Mouse (Mus musculus) embryonic stem cell, embryonic (primary cell): ENCODE results near the gene Zfyve1.

ENCODE experiments used
- CTCF ChIA-PET, 4 experiments: fragments of 300-600 bp in 2 of 4; fragments of 350-600 bp in 2 of 4; sonication (Branson Sonifier 250); formaldehyde crosslinking; loops; one replicate each; lab custom pipeline; 2022; ENCODE audit warnings: inconsistent platforms in 2 of 4; lab: Charles Lee
- POLR2A ChIA-PET, 4 experiments: fragments of 300-600 bp in 2 of 4; fragments of 350-600 bp in 2 of 4; sonication (Branson Sonifier 250); formaldehyde crosslinking; loops; one replicate each; lab custom pipeline; 2022; ENCODE audit warnings: antibody characterized with exemption in 4 of 4, inconsistent platforms in 1 of 4; lab: Charles Lee

The Zfyve1 gene

GRCm38 (mm10) chr12:83596191-83596954 is 649 bp downstream of the Zfyve1 start:
- CTCF ChIA-PET: interaction anchor here in 3 of 4 experiments (0.6 to 1.3 kb wide), 12 partner anchors 9 to 174 kb away, joined by 3 to 6 read pairs (median 4); partner anchors contain the start of gene Dcaf4 (in 1 of the 3)
- POLR2A ChIA-PET: interaction anchor here (0.6 to 5.0 kb wide), 72 partner anchors 8 to 639 kb away, joined by 3 to 93 read pairs (median 5); partner anchors contain the start of genes Rbm25 (in 3 of the 4) and Psen1 (in 2 of the 4)

- ChIA-PET POLR2A (interaction anchor here in 3 of 4 experiments (0.7 to 5.0 kb wide), 13 partner anchors 8 to 61 kb away, joined by 3 to 58 read pairs (median 3); no protein-coding TSS in a partner anchor), CTCF (no interaction called here)
Observed at GRCm38 (mm10) chr12:83594454-83595040, 2.5 kb downstream of the Zfyve1 start.

GRCm38 (mm10) chr12:83591754-83592501 is 5.1 kb downstream of the Zfyve1 start:
- ChIA-PET CTCF (interaction anchor here in 1 of 4 experiments (0.6 kb wide), 1 partner anchor 28 kb away, joined by 4 read pairs; no protein-coding TSS in a partner anchor), POLR2A (interaction anchor here in 2 of 4 experiments (1.3 to 1.8 kb wide), 7 partner anchors 9 to 63 kb away, joined by 3 to 11 read pairs (median 4); no protein-coding TSS in a partner anchor)

GRCm38 (mm10) chr12:83586628-83587027 is 10.4 kb downstream of the Zfyve1 start:
- CTCF ChIA-PET: interaction anchor here in 1 of 4 experiments (0.9 kb wide), 1 partner anchor 9 kb away, joined by 3 read pairs; no protein-coding TSS in a partner anchor
- POLR2A ChIA-PET: interaction anchor here in 3 of 4 experiments (0.9 to 3.3 kb wide), 22 partner anchors 8 to 63 kb away, joined by 3 to 32 read pairs (median 4); partner anchors contain the start of genes Zfyve1 (in 2 of the 3) and Rbm25 (in 1 of the 3)

GRCm38 (mm10) chr12:83582747-83583146 is 14.3 kb downstream of the Zfyve1 start:
- ChIA-PET POLR2A (interaction anchor here in 3 of 4 experiments (0.6 to 5.7 kb wide), 24 partner anchors 8 to 1441 kb away, joined by 3 to 36 read pairs (median 5); partner anchors contain the start of genes Rbm25 (in 3 of the 3) and Zfyve1 (in 3 of the 3)), CTCF (interaction anchor here in 3 of 4 experiments (0.5 to 1.0 kb wide), 4 partner anchors 12 to 121 kb away, joined by 4 to 10 read pairs (median 6); no protein-coding TSS in a partner anchor)

GRCm38 (mm10) chr12:83582106-83582505 is 14.9 kb downstream of the Zfyve1 start:
- ChIA-PET POLR2A (interaction anchor here in 3 of 4 experiments (0.8 to 5.7 kb wide), 18 partner anchors 9 to 1706 kb away, joined by 3 to 36 read pairs (median 6); partner anchors contain the start of genes Rbm25 (in 3 of the 3), Zfyve1 (in 3 of the 3), Acyp1 (in 1 of the 3) and Zc2hc1c (in 1 of the 3)), CTCF (interaction anchor here in 1 of 4 experiments (0.6 kb wide), 2 partner anchors 12 to 192 kb away, joined by 4 read pairs; no protein-coding TSS in a partner anchor)

- CTCF ChIA-PET: interaction anchor here in 1 of 4 experiments (0.6 kb wide), 1 partner anchor 70 kb away, joined by 10 read pairs; no protein-coding TSS in a partner anchor
Observed at GRCm38 (mm10) chr12:83580283-83580682, 16.7 kb downstream of the Zfyve1 start.

GRCm38 (mm10) chr12:83578896-83579569 is 18.0 kb downstream of the Zfyve1 start:
- ChIA-PET POLR2A (interaction anchor here (0.5 to 5.7 kb wide), 46 partner anchors 8 to 113 kb away, joined by 3 to 49 read pairs (median 4); partner anchors contain the start of genes Zfyve1 (in 3 of the 4), Rbm25 (in 2 of the 4) and Dcaf4 (in 1 of the 4)), CTCF (interaction anchor here in 2 of 4 experiments (0.6 to 0.9 kb wide), 2 partner anchors 12 to 336 kb away, joined by 3 read pairs; no protein-coding TSS in a partner anchor)

More at GRCm38 (mm10) chr12:83580283-83580682, 16.7 kb downstream of the Zfyve1 start:
- POLR2A ChIA-PET: interaction anchor here in 3 of 4 experiments (0.6 to 5.7 kb wide), 18 partner anchors 11 to 113 kb away, joined by 3 to 49 read pairs (median 8); partner anchors contain the start of genes Rbm25 (in 2 of the 3), Zfyve1 (in 2 of the 3) and Dcaf4 (in 1 of the 3)

GRCm38 (mm10) chr12:83578356-83578755 is 18.7 kb downstream of the Zfyve1 start:
- ChIA-PET POLR2A (interaction anchor here in 3 of 4 experiments (0.7 to 5.7 kb wide), 44 partner anchors 9 to 110 kb away, joined by 3 to 49 read pairs (median 4); partner anchors contain the start of genes Zfyve1 (in 3 of the 3), Rbm25 (in 2 of the 3) and Dcaf4 (in 1 of the 3)), CTCF (interaction anchor here in 2 of 4 experiments (1.3 to 1.6 kb wide), 3 partner anchors 9 to 19 kb away, joined by 3 to 5 read pairs (median 5); partner anchors contain the start of gene Zfyve1 (in 1 of the 2))

- ChIA-PET POLR2A (interaction anchor here (0.5 to 5.0 kb wide), 48 partner anchors 8 to 583 kb away, joined by 3 to 49 read pairs (median 4); partner anchors contain the start of genes Rbm25 (in 2 of the 4) and Zfyve1 (in 2 of the 4)), CTCF (interaction anchor here (0.6 to 1.6 kb wide), 15 partner anchors 9 to 1669 kb away, joined by 3 to 10 read pairs (median 4); partner anchors contain the start of gene Zfyve1 (in 3 of the 4))
Observed at GRCm38 (mm10) chr12:83577445-83577844, 19.6 kb downstream of the Zfyve1 start.

GRCm38 (mm10) chr12:83572717-83573116 is 24.3 kb downstream of the Zfyve1 start:
- ChIA-PET CTCF (interaction anchor here in 1 of 4 experiments (0.6 kb wide), 1 partner anchor 8 kb away, joined by 3 read pairs; no protein-coding TSS in a partner anchor), POLR2A (interaction anchor here in 3 of 4 experiments (0.8 to 4.2 kb wide), 15 partner anchors 8 to 115 kb away, joined by 3 to 11 read pairs (median 4); partner anchors contain the start of genes Zfyve1 (in 2 of the 3) and Psen1 (in 1 of the 3))

- CTCF ChIA-PET: interaction anchor here in 2 of 4 experiments (0.6 to 0.9 kb wide), 2 partner anchors 13 to 74 kb away, joined by 3 to 4 read pairs; no protein-coding TSS in a partner anchor
- POLR2A ChIA-PET: interaction anchor here in 3 of 4 experiments (0.8 to 5.3 kb wide), 24 partner anchors 8 to 62 kb away, joined by 3 to 49 read pairs (median 6); partner anchors contain the start of genes Rbm25 (in 3 of the 3), Zfyve1 (in 2 of the 3) and Dcaf4 (in 1 of the 3)
Observed at GRCm38 (mm10) chr12:83569866-83570265, 27.2 kb downstream of the Zfyve1 start.

GRCm38 (mm10) chr12:83562589-83562988 is 34.4 kb downstream of the Zfyve1 start:
- ChIA-PET CTCF (interaction anchor here in 1 of 4 experiments (0.6 kb wide), 1 partner anchor 34 kb away, joined by 3 read pairs; no protein-coding TSS in a partner anchor), POLR2A (interaction anchor here in 2 of 4 experiments (0.8 to 2.6 kb wide), 4 partner anchors 10 to 69 kb away, joined by 3 to 9 read pairs (median 4); no protein-coding TSS in a partner anchor)

- ChIA-PET CTCF (interaction anchor here in 2 of 4 experiments (0.7 to 1.1 kb wide), 2 partner anchors 17 to 22 kb away, joined by 5 to 7 read pairs; no protein-coding TSS in a partner anchor), POLR2A (interaction anchor here in 3 of 4 experiments (0.6 to 2.5 kb wide), 25 partner anchors 9 to 1900 kb away, joined by 3 to 13 read pairs (median 4); partner anchors contain the start of genes Acot6 (in 1 of the 3), Psen1 (in 1 of the 3) and Zfyve1 (in 1 of the 3))
Observed at GRCm38 (mm10) chr12:83560189-83560588, 36.8 kb downstream of the Zfyve1 start.

GRCm38 (mm10) chr12:83558496-83558895 is 38.5 kb downstream of the Zfyve1 start:
- CTCF ChIA-PET: no interaction called here
- POLR2A ChIA-PET: interaction anchor here in 2 of 4 experiments (1.1 to 1.9 kb wide), 13 partner anchors 9 to 97 kb away, joined by 3 to 8 read pairs (median 4); partner anchors contain the start of genes Dcaf4 (in 1 of the 2), Rbm25 (in 1 of the 2) and Zfyve1 (in 1 of the 2)
